Mouse (Mus musculus) hindbrain, embryonic 13.5 days (tissue): ENCODE measurements at regions not wholly inside any gene's neighbourhood (a gene's known extent, or its start where the extent isn't known, plus 50 kb on each side); places are given as distances from the start of the nearest gene placed in this dataset.

Experiments used
- ATAC-seq: fragments of 200-750 bp; cut with Nextera tagmentation; 2 replicates; pipeline ENCODE4 v1.8.0; 2017; ENCODE audit warnings: moderate TSS enrichment; ENCODE audit not compliant: low FRiP score
- H3K27ac ChIP-seq: fragments of 300-500 bp; sonication (generic); 2 replicates; pipeline ENCODE4 v1.5.1; 2015; ENCODE audit warnings: inconsistent platforms, mild to moderate bottlenecking, moderate library complexity
- H3K27me3 ChIP-seq: fragments of 300-500 bp; sonication (generic); 2 replicates; pipeline ENCODE4 v1.6.1; 2015; ENCODE audit warnings: mild to moderate bottlenecking, inconsistent platforms
- H3K36me3 ChIP-seq: fragments of 300-500 bp; sonication (generic); 2 replicates; pipeline ENCODE4 v1.6.1; 2015; ENCODE audit warnings: mild to moderate bottlenecking, inconsistent platforms
- H3K4me1 ChIP-seq: fragments of 300-500 bp; sonication (generic); replicated peaks from 2 replicates; pipeline ENCODE4 v1.6.1; 2015; ENCODE audit warnings: inconsistent platforms
- H3K4me2 ChIP-seq: fragments of 300-500 bp; sonication (generic); 2 replicates; pipeline ENCODE4 v1.6.1; 2015; ENCODE audit warnings: inconsistent platforms, mild to moderate bottlenecking, moderate library complexity
- H3K4me3 ChIP-seq: fragments of 300-500 bp; sonication (generic); 2 replicates; pipeline ENCODE4 v1.5.1; 2015; ENCODE audit warnings: mild to moderate bottlenecking, inconsistent platforms
- H3K9ac ChIP-seq: fragments of 300-500 bp; sonication (generic); 2 replicates; pipeline ENCODE4 v1.6.1; 2015; ENCODE audit warnings: mild to moderate bottlenecking, inconsistent platforms
- H3K9me3 ChIP-seq: fragments of 300-500 bp; sonication (generic); 2 replicates; pipeline ENCODE4 v1.6.1; 2016; ENCODE audit warnings: inconsistent platforms
- WGBS: fragments of 180-500 bp; shearing (Covaris S2); methylation state at CpG from one replicate; pipeline ENCODE4 v1.1.7; 2015; 5-methylcytosine and 5-hydroxymethylcytosine counted together

DNA sequence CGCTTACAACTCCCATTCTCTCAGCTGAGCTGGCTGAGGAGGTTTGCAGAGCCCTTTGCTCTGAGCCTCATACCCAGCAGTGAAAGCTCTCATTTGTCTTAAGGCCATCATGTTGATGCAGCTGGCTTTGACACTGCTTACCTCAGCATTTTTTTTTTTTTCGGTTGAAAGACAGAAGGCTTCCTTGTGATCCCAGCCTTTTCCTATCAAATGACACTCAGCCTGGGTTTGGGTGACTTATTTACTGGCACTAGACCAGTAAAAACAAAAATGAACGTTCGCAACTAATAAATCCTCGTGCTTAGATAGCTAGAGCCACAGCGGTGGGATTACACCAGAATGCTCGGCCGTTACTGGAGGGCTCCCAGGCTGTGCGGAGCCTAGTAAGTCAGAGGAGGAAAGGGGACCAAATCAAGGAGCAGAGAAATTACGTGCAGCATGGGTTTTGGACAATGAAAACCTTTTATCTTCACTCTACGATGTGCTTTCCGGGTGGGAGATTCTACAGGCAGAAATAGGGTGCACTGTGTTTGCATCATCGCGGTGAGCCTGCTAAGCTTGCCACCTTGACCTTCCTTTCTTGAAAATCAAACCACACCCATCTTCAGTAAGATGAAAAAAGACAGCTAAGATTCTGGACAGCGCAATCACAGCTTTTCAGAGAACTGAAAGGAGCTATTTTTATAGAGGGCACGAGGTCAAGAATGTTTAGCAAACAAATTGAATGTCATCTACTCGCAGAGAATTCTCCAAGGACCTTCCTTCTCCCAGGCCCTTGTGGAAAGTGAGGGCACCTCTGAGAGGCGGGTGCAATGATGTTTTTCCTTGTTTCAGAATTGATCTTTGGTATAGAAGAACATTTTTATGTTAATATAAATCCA lies 302.3 kb upstream of the Mpdz start:
- H3K9ac ChIP-seq, result peak overlapping the region; percentile 51
- H3K9me3 ChIP-seq, result no peaks in the 10 kb centered on the region
- no peaks in the 10 kb centered on the region for H3K36me3 ChIP-seq
- H3K4me2 ChIP-seq, result peak overlapping the region; percentile 33
- 8% methylated on average over 18 of the region's 18 CpGs for WGBS
- H3K4me3 ChIP-seq, result no peak overlapping the region
- peaks cover 20% of the 10 kb centered on the region for H3K4me1 ChIP-seq
- ATAC-seq, result peak; percentile 88
- no peaks in the 10 kb centered on the region for H3K27me3 ChIP-seq
- peak overlapping the region; percentile 80 for H3K27ac ChIP-seq

DNA sequence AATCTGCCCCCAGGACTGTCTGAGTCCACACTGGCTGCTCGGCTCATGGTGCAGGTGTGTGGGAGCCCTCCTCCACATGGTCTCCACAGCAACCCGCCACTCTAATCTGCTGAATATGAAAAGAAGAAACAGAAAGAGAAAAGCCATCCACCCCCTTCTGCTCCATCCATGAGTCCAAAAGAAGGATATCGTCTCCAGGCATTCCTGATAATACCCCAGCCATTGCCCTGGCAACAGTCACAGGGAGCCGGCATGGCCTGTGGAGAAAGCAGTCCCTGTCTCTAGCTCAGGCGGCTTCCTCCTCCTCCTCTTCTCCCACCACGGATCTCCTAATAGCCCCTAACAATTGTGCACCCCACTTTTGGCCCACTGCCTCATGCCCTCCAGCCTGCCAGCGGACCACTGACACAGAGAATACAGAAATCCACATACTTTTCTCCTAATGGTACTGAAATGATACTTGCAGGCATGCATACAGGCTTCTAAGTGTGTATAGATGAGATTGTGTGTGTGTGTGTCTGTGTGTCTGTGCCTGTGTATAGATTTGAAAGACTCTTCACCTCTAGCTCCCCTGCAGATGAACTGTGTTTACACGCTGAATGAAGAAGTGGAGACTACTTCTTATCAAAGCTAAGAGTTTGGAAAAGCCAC lies 301.5 kb upstream of the Mpdz start:
- WGBS, result 9% methylated on average over 8 of the region's 8 CpGs

DNA sequence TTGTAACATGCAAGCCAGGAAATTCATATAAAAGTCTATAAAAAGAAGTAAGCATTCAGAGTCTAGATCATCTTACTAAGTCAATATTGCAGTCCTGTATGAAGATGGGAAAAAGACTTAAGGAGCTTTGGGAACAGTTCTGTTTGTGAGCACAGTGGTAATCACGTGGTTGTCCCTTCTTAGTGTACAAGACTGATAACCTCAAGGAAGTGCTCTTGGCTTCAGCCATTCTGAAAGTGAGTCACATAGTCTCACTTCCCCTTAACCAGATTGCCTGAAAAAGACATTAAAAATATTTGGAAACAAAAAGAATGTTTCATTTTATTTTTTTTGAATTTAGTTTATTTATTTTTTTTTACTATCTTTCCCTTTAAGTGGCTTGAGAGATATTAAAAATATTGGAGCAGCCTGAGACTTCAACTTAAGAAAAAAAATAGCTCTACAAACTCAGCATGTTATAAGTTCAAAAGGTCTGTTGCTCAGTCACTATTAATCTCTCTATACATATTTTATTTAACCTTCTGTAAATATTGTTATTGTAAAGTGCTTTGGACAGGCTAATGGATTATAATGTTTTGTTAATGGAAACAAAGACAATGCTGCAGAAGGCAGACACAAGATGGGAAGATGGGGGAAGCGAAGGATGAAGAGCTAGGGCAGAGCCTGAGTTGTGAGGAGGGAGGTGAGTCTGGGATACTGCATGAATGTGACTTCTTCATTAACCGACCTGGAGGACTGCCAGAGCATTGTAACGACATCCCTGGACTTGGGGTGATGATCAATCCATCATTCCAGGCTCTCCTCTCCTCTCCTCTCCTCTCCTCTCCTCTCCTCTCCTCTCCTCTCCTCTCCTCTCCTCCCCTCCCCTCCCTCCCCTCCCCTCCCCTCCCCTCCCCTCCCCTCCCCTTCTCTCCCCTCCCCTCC lies 300.2 kb upstream of the Mpdz start:
- Histone ChIP-seq H3K27me3 (no peaks in the 10 kb centered on the region), H3K4me3 (no peak overlapping the region), H3K9ac (no peak overlapping the region), H3K4me2 (no peak overlapping the region), H3K27ac (no peak overlapping the region), H3K4me1 (peaks cover 20% of the 10 kb centered on the region), H3K36me3 (no peaks in the 10 kb centered on the region), H3K9me3 (no peaks in the 10 kb centered on the region)
- 29% methylated on average over 4 of the region's 4 CpGs for WGBS
- no peak for ATAC-seq

More for the DNA sequence above, 301.5 kb upstream of the Mpdz start:
- ATAC-seq, result peak; percentile 94
- Histone ChIP-seq H3K36me3 (no peaks in the 10 kb centered on the region), H3K4me1 (peaks cover 20% of the 10 kb centered on the region), H3K9ac (peak overlapping the region; percentile 51), H3K27me3 (no peaks in the 10 kb centered on the region), H3K27ac (peak overlapping the region; percentile 80), H3K4me2 (peak overlapping the region; percentile 33; the same call in 1 of the 2 replicates), H3K4me3 (no peak overlapping the region), H3K9me3 (no peaks in the 10 kb centered on the region)

DNA sequence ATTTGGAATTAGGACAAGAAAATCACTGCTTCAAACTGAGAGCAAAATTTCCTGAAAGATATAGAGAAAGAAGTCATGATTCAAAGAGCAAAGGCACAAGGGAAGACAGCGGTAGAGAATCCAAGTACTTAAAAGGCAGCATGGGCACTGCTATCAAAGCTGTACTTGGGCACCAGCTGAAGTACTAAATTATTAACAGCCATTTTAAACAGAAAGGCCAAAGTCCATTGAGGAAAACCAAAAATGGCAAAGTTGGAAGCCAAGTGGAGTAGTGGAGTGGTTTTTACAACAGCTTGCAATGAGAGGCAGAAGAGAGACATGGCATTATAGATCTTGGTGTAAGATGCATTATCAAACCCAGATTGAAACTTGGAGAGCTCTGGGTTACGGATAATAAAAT lies 291.8 kb upstream of the Mpdz start:
- ATAC-seq, result no peak
- no peaks in the 10 kb centered on the region for H3K36me3 ChIP-seq
- no peaks in the 10 kb centered on the region for H3K4me1 ChIP-seq
- H3K9me3 ChIP-seq, result no peaks in the 10 kb centered on the region
- no peaks in the 10 kb centered on the region for H3K27me3 ChIP-seq
- H3K27ac ChIP-seq, result no peak overlapping the region
- no peak overlapping the region for H3K4me2 ChIP-seq
- no peak overlapping the region for H3K9ac ChIP-seq
- WGBS, result 93% methylated on average over 2 of the region's 2 CpGs
- no peak overlapping the region for H3K4me3 ChIP-seq

DNA sequence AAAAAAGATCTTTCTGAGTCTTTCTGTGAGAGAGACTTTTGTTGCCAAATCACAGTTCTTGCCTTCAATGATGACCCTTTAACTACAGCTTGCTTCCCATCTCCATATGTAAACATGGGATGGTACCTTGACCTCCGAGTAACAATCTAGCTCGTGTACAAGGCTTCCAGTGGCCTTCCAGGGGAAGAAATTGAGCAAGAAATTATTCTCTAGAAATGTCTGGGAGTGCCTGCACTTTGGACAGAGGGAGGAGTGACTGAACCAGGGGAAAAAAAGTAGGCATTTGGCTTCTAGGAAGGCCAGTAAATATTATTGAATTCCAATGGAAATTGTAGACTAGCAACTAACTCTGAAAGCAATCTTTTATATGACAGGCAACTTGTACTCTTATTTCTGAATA lies 287.8 kb upstream of the Mpdz start:
- no peak overlapping the region for H3K4me3 ChIP-seq
- ATAC-seq, result no peak
- no peak overlapping the region for H3K9ac ChIP-seq
- WGBS, result 79% methylated on average over 2 of the region's 2 CpGs
- no peaks in the 10 kb centered on the region for H3K27me3 ChIP-seq
- no peak overlapping the region for H3K4me2 ChIP-seq
- no peaks in the 10 kb centered on the region for H3K9me3 ChIP-seq
- no peaks in the 10 kb centered on the region for H3K36me3 ChIP-seq
- H3K4me1 ChIP-seq, result peaks cover 24% of the 10 kb centered on the region
- no peak overlapping the region for H3K27ac ChIP-seq

DNA sequence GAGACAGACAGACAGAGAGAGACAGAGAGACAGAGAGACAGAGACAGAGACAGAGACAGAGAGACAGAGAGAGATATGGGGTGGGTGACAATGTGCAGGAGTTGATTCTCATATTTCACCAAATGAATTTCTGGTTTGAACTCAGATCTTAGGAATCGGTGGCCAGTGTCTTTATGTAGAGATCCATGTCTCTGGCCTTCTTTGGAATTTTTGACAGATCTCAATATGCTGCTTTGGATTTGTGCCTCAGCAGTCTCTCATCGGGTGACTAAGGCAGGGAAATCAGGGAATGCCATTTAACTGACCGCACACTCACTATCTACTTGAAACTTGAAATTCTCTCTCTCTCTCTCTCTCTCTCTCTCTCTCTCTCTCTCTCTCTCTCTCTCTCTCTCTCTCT lies 286.3 kb upstream of the Mpdz start:
- Histone ChIP-seq H3K4me3 (no peak overlapping the region), H3K4me1 (peaks cover 24% of the 10 kb centered on the region), H3K4me2 (no peak overlapping the region), H3K9me3 (no peaks in the 10 kb centered on the region), H3K27ac (peak overlapping the region; percentile 40; the same call in 1 of the 2 replicates), H3K27me3 (no peaks in the 10 kb centered on the region), H3K36me3 (no peaks in the 10 kb centered on the region), H3K9ac (no peak overlapping the region)
- ATAC-seq, result no peak
- 77% methylated on average over 3 of the region's 3 CpGs for WGBS

DNA sequence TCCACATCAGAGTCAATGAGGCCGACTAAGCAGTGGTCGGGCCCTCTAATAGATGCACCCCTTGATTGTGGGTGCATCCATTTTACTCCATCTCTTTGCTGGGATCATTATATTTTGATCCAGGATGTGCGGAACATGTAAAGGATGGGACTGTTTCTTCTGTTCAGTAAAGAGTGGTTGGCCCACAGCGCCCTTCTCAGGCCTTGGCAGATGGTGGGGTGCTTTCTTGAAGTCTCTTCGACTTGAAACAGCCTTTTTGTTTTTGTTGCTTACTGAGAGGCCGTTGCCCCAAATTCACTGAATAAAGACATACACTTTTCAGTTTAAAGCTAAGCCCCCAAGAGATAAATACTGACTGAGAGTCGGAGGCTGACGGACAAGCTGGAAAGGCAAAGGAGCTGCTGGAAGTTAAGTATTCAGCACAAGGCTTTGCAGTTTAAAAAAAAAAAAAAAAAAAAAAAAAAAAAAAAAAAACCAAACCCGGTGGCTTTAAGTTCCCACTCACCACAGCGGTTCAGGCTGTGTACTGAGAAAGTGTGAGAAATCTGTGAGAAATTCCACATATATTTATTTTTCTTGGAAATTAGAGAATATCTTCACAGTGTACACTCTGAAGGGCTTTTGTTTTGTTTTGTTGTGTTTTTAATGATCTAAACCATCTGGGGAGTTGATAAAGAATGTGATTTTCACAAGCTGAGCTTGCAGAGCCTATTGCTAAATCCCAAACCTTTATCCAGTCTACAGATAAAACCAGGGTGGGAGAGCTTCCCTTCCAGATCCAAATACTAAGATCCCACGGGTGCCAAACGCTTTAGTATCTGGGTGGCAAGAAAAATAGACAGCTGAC lies 285.3 kb upstream of the Mpdz start:
- Histone ChIP-seq H3K4me3 (no peak overlapping the region), H3K36me3 (no peaks in the 10 kb centered on the region), H3K27ac (peak overlapping the region; percentile 90), H3K9me3 (no peaks in the 10 kb centered on the region), H3K9ac (0 out of 2 replicates have a peak overlapping the region, but pooled peaks have one; percentile 29), H3K4me2 (peak overlapping the region; percentile 34), H3K27me3 (no peaks in the 10 kb centered on the region), H3K4me1 (peaks cover 24% of the 10 kb centered on the region)
- WGBS, result 31% methylated on average over 12 of the region's 12 CpGs
- ATAC-seq, result no peak

DNA sequence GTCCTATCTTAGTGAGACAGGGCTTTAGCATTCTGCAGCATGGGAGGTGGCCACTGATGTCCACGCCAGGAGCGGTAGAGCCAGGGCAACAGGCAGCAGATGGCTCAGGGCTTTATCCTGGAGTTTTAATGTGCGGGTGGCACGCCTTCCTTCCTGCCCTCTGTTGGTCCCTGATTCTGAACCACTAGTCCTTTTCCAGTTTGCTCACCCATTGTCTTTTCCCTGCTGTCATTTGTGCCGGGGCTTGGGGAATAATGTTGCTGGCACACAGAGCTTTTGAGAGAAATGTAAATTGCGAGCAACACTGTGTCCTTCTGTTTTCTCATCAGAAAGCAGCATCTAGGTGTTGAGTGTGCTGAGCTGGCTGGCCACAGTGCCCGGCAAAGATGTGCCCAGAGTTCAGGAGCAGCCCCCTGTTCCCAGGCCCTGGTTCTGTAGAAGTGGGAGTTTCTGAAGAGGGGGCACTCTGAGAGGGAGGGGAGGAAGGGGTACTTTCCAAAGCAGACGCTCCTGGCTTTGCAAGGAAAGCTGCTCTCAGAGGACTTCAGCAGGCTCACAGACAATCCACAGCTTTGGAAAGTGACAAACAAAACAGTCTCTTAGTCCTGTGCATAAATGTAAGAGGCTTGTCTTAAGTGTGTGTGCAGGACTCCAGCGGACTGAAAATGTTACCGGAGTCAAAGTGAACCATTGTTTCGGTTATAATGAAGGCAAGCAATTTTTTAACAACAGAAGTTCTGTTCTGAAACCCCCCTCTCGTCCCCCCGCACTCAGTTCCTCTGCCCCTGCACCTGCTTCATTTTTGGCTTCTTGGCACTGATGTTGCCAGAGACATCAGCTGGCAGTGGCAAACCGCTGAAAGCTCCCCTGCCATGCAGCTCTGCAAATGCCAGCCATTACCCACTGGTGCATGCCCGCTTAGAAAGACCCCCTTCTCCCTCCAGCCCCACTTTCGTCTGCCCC lies 284.4 kb upstream of the Mpdz start:
- ATAC-seq, result peak; percentile 91
- 19% methylated on average over 16 of the region's 16 CpGs for WGBS
- Histone ChIP-seq H3K27me3 (no peaks in the 10 kb centered on the region), H3K9me3 (no peaks in the 10 kb centered on the region), H3K36me3 (no peaks in the 10 kb centered on the region), H3K9ac (peak overlapping the region; percentile 40; the same call in 1 of the 2 replicates), H3K4me3 (no peak overlapping the region), H3K4me2 (peak overlapping the region; percentile 34), H3K4me1 (peaks cover 24% of the 10 kb centered on the region), H3K27ac (peak overlapping the region; percentile 90)

DNA sequence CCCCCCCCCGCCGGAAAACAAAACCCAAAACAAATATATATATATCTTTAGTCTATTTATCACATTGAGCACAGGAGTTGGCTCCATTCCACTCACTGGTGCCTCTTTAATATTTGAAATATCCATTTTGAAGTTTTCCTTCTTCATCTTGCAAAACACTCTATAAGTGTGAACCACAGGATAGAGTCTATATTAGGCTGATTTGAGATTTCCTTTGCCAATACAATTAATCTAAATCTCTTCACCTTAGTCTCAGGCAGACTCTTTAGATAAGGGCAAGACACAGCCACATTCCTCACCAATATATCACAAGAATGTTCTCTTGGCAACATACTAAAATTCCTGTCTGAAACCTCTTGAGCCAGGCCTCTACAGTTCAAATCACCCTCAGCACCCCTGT lies 282.1 kb upstream of the Mpdz start:
- H3K27ac ChIP-seq, result no peak overlapping the region
- no peak overlapping the region for H3K4me2 ChIP-seq
- H3K9ac ChIP-seq, result no peak overlapping the region
- no peak for ATAC-seq
- H3K4me1 ChIP-seq, result peaks cover 24% of the 10 kb centered on the region
- 98% methylated on average over 2 of the region's 2 CpGs for WGBS
- no peak overlapping the region for H3K4me3 ChIP-seq
- no peaks in the 10 kb centered on the region for H3K27me3 ChIP-seq
- no peaks in the 10 kb centered on the region for H3K36me3 ChIP-seq
- H3K9me3 ChIP-seq, result no peaks in the 10 kb centered on the region

DNA sequence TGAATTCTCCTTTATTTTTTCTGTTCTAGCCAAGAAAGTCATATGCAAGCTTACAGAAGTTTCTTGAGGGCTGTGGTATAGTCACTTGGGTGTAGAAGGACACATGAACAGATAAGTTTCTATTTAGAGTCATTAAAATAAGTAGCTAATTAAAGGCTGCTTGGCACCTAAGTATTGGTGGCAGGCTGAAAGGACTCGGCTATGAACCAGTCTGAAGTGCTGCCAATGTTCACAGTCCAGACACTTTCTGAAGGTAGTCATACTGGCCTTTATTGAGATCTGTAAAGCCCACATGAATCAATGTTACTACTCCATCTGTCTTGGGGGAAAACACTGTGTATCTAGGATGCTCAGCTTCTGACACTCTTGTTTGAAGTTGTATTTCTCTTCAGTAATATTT lies 269.8 kb upstream of the Mpdz start:
- 68% methylated on average over 1 of the region's 1 CpGs for WGBS
- no peak overlapping the region for H3K4me2 ChIP-seq
- H3K9ac ChIP-seq, result no peak overlapping the region
- no peak overlapping the region for H3K4me3 ChIP-seq
- no peak overlapping the region for H3K27ac ChIP-seq
- H3K9me3 ChIP-seq, result no peaks in the 10 kb centered on the region
- no peaks in the 10 kb centered on the region for H3K4me1 ChIP-seq
- ATAC-seq, result no peak
- no peaks in the 10 kb centered on the region for H3K36me3 ChIP-seq
- H3K27me3 ChIP-seq, result no peaks in the 10 kb centered on the region

DNA sequence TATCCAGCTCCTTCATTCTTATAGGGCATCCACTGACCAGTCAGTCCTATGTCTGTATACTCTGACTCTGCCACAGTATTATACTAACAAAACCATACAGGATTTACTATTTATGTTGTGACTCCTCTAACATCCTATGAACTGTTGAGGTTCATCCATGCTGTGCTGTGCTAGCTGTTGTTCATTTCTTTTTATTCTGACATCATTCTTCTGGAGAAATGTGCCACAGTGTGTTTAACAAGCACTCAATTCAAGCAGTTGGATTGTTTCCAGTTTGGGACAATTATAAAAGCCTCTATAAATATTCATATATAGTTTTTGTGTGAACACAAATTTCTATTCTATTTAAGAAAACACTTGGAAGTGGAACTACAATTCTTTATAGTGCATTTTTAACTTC lies 252.6 kb upstream of the Mpdz start:
- Histone ChIP-seq H3K9ac (no peak overlapping the region), H3K36me3 (no peaks in the 10 kb centered on the region), H3K27ac (no peak overlapping the region), H3K4me2 (no peak overlapping the region), H3K4me3 (no peak overlapping the region), H3K4me1 (no peaks in the 10 kb centered on the region), H3K27me3 (no peaks in the 10 kb centered on the region), H3K9me3 (no peaks in the 10 kb centered on the region)
- no peak for ATAC-seq
